Mouse (Mus musculus) cerebellum, postnatal 4 days (tissue): Measurements from ENCODE around the gene Ide.
"Not testable (repeated sequence)": the region's sequence is repeated elsewhere in the genome, so short reads cannot be mapped to it uniquely, and the experiment has no call there.

Source experiments
- DNase-seq, 2 experiments: peaks; one replicate each; pipeline ENCODE4 v3.0.0; 2022; ENCODE audit warnings: low spot score in 2 of 2, mixed read lengths in 1 of 2

The Ide gene

DNA sequence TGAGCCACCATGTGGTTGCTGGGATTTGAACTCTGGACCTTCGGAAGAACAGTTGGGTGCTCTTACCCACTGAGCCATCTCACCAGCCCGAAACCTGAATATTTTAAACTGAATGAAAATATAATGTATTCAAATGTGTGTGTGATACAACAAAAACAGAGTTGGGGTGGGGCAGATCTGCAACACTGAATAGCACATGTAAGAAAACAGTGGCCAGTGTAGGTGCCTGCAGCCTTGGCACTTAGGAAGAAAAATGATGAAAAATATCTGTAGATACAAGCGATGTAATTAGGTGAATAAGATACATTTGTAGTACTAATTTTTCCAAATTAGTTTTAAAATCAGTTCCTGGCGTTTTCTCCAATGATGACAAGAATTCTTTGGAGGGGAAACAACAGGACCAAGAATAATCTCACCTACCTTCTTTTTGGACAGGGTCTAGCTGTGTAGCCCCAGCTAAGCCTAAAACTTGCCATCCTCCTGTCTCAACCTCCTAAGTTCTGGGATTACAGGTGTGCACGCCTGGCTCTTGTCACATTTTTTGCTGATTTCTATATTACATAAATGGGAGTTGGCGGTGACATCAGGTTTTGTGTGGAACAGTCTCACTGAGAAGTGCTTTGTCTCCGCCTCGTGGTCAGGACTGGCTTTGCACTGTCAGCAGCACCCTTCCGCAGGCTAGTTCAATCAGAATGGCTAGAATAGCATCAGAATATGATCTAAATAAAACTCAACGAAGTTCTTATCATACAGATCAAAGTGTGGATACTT, 72.1 kb downstream of the Ide start:
- DNase-seq, result peak; percentile 91 to 92

- peak in 1 of 2 experiments; percentile 27 for DNase-seq
Measured at GRCm38 (mm10) chr19:37263943-37264897, 73.4 kb downstream of the Ide start.

GRCm38 (mm10) chr19:37263566-37263942, 74.1 kb downstream of the Ide start:
- DNase-seq, result no peak

DNA sequence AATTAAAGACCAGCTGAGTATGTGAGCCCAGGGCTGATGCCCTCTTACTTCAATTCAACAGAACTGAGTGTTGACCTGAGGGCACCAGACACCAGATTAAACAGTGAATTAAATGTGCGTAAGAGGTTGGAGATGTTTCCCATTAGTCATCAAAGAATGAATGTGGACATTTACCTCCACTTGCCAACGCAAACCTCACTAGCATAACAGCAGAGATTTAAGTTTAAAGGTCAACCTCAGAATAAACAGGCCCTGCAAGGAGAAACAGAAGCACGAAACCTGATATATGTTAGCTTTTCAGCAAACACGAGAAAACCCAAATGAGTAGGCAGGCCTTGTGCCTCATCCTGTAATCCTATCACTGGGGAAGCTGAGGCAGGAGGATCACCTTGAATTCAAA, 75.3 kb downstream of the Ide start:
- DNase-seq, result no peak

DNA sequence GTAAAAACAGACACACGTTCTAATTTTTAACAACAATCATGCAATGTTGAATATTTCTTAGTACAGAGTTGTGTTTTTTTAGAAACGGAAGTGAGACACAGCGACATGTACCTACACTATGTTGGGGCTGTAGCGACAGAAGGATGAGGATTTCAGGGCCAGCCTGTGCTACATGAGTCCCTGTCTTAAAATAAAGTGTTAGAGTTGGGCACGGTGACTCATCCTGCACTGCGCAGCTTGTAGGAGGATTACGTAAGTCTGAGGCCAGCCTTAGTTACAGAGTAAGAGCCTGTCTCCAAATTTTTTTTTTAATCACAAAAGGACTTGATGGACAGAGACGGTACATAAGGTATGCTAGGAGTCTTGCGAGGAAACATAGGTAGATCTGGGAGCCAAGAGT, 82.3 kb downstream of the Ide start:
- DNase-seq, result no peak

DNA sequence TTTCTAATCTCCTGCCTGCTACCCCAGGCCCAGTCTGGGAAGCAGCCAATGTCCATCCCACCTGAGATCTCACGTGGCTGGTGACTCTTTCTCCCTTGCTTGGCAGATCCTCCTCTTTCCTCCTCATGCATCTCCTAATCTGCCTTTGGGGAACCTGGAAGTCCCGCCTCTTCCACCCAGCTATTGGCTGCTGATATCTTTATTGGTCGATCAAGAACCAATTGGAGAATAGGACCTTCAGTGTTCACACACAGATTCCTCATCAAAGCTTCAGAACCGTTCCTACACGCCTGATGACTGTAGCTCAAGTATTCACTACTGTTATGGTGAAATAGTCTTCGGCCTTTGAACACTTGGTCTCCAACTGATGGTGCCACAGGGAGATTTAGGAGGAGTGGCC, 85.5 kb downstream of the Ide start:
- DNase-seq, result no peak

DNA sequence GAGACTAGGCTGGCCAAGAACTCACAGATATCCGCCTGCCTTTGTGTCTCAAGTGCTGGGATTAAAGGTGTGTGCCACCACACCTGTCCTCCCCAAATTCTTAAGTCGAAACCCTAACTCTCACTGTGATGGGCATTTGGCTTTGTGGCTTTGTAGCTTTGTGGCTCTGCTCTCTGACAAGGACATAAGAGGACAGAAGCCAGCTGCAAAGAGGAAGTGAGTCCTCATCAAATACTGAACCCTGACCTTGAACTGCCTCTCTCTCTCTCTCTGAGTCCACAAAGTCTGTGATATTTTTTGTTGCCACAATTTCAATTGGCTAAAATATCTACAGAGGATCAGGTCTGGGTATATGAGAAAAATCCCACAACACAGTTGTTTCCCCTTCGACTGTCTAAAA, 89.5 kb downstream of the Ide start:
- no peak for DNase-seq

- DNase-seq, result no peak
Measured at GRCm38 (mm10) chr19:37246859-37247258, 90.8 kb downstream of the Ide start.

DNA sequence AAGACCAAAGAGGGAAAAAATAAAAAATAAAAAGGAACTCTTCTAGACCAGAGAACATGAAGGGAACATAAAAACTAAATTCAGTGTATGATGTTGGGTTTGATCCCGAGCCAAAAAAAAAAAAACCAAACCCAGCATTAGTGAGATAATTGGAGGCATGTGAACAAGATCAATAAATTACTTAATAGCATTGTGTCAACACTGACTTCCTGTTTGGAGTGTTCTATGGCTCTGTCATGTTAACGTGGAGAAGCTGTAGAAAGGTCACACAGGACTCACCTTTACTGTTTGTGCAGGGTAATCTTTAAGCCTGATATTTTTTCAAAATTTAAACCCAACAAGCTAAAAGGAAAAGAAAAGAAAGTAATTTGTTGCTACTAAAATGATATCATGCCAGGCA, 94.9 kb downstream of the Ide start:
- no peak for DNase-seq

- no peak for DNase-seq
Measured at GRCm38 (mm10) chr19:37241201-37241600, 96.5 kb downstream of the Ide start.

DNA sequence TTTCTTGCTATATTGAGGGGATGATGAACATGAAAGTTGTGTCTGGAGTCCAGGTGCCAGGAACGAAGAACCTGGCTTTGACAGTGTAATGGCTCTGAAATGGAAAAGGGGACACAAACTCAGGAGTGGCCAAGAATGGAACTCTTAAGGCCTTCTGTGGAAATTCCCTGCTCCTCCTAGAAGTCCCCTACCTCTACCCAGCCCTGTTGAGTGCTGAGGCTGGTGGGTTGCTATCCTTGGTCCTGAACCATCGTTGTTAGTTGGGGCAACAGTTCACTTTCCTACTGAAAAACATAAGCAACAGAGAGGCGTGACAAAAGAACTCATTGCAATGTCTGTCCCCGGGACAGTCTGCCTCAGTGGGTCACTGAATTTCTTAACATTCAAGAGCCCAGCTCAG, 98.6 kb downstream of the Ide start:
- DNase-seq, result no peak

- DNase-seq, result no peak
Measured at GRCm38 (mm10) chr19:37238651-37239050, 99.0 kb downstream of the Ide start.

GRCm38 (mm10) chr19:37237712-37238437, 99.8 kb downstream of the Ide start:
- no peak for DNase-seq

GRCm38 (mm10) chr19:37237306-37237705, 100.3 kb downstream of the Ide start:
- no peak for DNase-seq

- DNase-seq, result no peak
Measured at GRCm38 (mm10) chr19:37235818-37236217, 101.8 kb downstream of the Ide start.

DNA sequence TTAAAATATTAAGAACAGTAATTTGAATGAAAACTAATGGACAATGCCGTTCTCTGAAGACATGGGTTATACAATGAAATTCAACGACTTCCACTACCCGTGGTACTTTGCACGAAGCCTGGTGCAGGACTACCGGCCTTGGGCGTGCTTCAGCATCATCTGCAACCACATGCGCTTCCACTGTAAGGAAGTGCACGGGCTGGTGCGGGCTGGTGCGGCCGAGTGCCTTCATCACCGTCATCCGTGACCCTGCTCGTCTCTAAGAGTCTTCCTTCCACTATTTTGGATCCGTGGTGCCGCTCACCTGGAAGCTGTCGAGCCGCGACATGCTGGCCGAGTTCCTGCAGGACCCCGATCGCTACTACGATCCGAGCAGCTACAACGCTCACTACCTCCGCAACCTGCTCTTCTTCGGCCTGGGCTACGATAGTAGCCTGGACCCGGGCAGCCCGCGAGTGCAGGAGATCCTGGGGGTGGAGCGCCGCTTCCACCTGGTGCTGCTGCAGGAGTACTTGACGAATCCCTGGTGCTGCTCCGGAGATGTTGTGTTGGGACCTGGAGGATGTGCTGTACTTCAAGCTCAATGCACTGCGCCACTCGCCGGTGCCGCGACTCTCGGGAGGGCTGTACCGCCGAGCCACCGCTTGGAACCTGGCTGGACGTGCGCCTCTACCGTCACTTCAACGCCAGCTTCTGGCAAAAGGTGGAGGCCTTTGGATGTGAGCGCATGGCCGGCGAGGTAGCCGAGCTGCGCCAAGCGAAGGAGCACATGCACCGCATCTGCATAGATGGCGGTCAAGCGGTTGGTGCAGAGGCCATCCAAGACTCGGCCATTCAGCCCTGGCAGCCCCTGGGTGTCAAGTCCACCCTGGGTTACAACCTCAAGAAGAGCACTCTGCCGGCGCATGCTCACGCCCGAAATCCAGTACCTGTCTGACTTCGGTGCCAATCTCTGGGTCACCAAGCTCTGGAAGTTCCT, 103.8 kb downstream of the Ide start:
- DNase-seq, result no peak

DNA sequence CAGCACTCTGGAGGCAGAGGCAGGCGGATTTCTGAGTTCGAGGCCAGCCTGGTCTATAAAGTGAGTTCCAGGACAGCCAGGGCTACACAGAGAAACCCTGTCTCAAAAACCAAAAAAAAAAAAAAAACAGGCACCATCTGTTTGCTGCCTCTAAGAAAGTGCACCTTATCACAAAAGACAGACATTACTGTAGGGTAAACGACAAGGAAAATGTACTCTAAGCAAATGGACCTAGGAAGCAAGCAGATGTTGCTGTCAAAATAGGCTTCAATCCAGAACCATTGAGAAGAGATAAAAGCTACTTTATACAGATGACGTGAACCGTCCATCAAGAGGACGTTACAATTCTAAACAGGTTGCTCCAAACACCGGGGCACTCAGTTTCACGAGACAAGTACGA, 105.1 kb downstream of the Ide start:
- not testable (repeated sequence) for DNase-seq

DNA sequence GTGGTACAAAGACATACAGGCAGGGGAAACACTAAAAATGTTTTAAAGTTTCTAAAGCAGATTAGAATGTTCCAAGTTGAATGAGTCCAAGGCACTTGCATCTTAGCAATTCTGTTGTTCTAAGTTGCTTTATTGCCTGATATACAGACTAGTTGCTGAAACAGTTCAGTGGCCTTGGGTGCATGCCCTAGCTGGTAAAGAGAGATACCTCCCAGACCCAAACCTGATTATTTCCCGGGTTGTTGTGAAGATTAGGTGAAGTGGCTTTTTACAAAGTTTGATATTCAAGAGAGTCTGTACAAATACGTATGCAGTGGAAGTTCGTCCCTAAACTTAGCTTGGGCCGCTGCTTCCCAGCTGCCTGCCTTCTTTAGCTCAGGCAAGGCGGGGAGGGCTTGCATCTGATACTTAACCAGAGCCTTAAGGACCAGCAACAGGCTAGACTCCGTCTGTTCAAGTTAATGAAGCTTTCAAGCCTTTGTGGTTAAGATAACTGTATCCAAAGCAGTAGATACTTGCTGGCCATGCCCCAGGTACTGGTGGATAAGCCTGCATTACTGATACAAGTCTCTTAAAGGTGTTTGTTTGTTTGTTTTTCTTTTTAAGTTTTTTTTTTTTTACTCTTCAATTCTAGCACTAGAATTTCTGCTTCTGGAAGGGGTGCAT, 112.3 kb downstream of the Ide start:
- DNase-seq, result no peak
